ENCODE assay signal across 16 mouse cellular contexts in genomic region chr8:78254374-78254773, GRCm38 (mm10). TPM values are rescaled to one million over a fixed set of nuclear protein-coding genes. Genes with fewer than 3 reads are reported as not detected.
DNase-seq lines count a peak whose midpoint lies in the region; ATAC-seq lines count a peak whose summit lies in the region.
"Had no signal": no experiment of that assay in that cellular context is flagged by ENCODE, and none has a peak within 500 bp of the region (broad histone marks: within the 10 kb centered on the region; RNA-seq: fewer than 3 reads in every experiment).

No protein-coding gene starts in this region.

- no peak overlapping the region for H3K4me3 ChIP-seq in forebrain, embryonic 16.5 days (replicated peaks; ENCODE audit: low read length)
- no peak overlapping the region for H3K4me3 ChIP-seq in forebrain, embryonic 15.5 days
- H3K4me3 ChIP-seq in midbrain, embryonic 13.5 days (replicated peaks): no peak overlapping the region
- H3K4me3 ChIP-seq in midbrain, embryonic 15.5 days: no peak overlapping the region
- H3K4me3 ChIP-seq: heart, adult 2 months had no signal

- H3K4me2 ChIP-seq in forebrain, embryonic 16.5 days (ENCODE audit: low read length): no peak overlapping the region
- H3K4me2 ChIP-seq in forebrain, embryonic 15.5 days (replicated peaks): no peak overlapping the region
- no peak overlapping the region for H3K4me2 ChIP-seq in midbrain, embryonic 13.5 days (replicated peaks)
- no peak overlapping the region for H3K4me2 ChIP-seq in midbrain, embryonic 15.5 days

- 69% methylated on average over 4 of the region's 4 CpGs for WGBS in forebrain, embryonic 16.5 days
- WGBS in forebrain, embryonic 15.5 days: 75% methylated on average over 4 of the region's 4 CpGs
- WGBS in midbrain, embryonic 13.5 days: 73% methylated on average over 4 of the region's 4 CpGs
- 74% methylated on average over 4 of the region's 4 CpGs for WGBS in midbrain, embryonic 15.5 days

- 0 out of 2 replicates have a peak, but pooled peaks have one; percentile 23 for ATAC-seq in forebrain, embryonic 16.5 days
- ATAC-seq in forebrain, embryonic 15.5 days (replicated peaks): no peak
- 0 out of 2 replicates have a peak, but pooled peaks have one; percentile 45 for ATAC-seq in midbrain, embryonic 13.5 days
- no peak for ATAC-seq in midbrain, embryonic 15.5 days (replicated peaks)
- peak; percentile 35 for ATAC-seq in megakaryocyte, adult 5-6 weeks (ENCODE audit: poor library complexity, severe bottlenecking)
- ATAC-seq: lung, postnatal 0 days had no signal

- H3K36me3 ChIP-seq in forebrain, embryonic 16.5 days (ENCODE audit: control insufficient read depth, insufficient read depth): no peaks in the 10 kb centered on the region
- no peaks in the 10 kb centered on the region for H3K36me3 ChIP-seq in forebrain, embryonic 15.5 days
- no peaks in the 10 kb centered on the region for H3K36me3 ChIP-seq in midbrain, embryonic 13.5 days
- H3K36me3 ChIP-seq in midbrain, embryonic 15.5 days (replicated peaks): no peaks in the 10 kb centered on the region

- peak; percentile 32 for DNase-seq in cerebellum, adult 9-10 months
- no peak for DNase-seq in ovary, postnatal 14 days (ENCODE audit: low spot score)
- no peak for DNase-seq in embryo, embryonic 9.5 days (ENCODE audit: extremely low spot score)
- DNase-seq: heart, adult 2 months; kidney, adult 9 months; liver; thymus, adult 2 months had no signal

- no peaks in the 10 kb centered on the region; the same call in 1 of the 2 replicates for H3K4me1 ChIP-seq in forebrain, embryonic 16.5 days (replicated peaks; ENCODE audit: control insufficient read depth, insufficient read depth, low read length)
- H3K4me1 ChIP-seq in forebrain, embryonic 15.5 days: no peaks in the 10 kb centered on the region
- no peaks in the 10 kb centered on the region for H3K4me1 ChIP-seq in midbrain, embryonic 13.5 days (replicated peaks)
- H3K4me1 ChIP-seq in midbrain, embryonic 15.5 days: no peaks in the 10 kb centered on the region

- H3K9me3 ChIP-seq in forebrain, embryonic 16.5 days (ENCODE audit: control insufficient read depth, low read length): no peaks in the 10 kb centered on the region
- no peaks in the 10 kb centered on the region for H3K9me3 ChIP-seq in forebrain, embryonic 15.5 days
- no peaks in the 10 kb centered on the region for H3K9me3 ChIP-seq in midbrain, embryonic 13.5 days
- H3K9me3 ChIP-seq in midbrain, embryonic 15.5 days: no peaks in the 10 kb centered on the region

- no peak overlapping the region for H3K9ac ChIP-seq in forebrain, embryonic 16.5 days (replicated peaks; ENCODE audit: low read depth, low read length)
- H3K9ac ChIP-seq in forebrain, embryonic 15.5 days (replicated peaks): no peak overlapping the region
- no peak overlapping the region for H3K9ac ChIP-seq in midbrain, embryonic 13.5 days (replicated peaks)
- H3K9ac ChIP-seq in midbrain, embryonic 15.5 days: no peak overlapping the region

- no peak overlapping the region for H3K27ac ChIP-seq in forebrain, embryonic 16.5 days (ENCODE audit: low read length)
- H3K27ac ChIP-seq in forebrain, embryonic 15.5 days (replicated peaks): no peak overlapping the region
- H3K27ac ChIP-seq in midbrain, embryonic 13.5 days: no peak overlapping the region
- no peak overlapping the region for H3K27ac ChIP-seq in midbrain, embryonic 15.5 days
- H3K27ac ChIP-seq: heart, adult 2 months had no signal

- H3K27me3 ChIP-seq in forebrain, embryonic 16.5 days (replicated peaks; ENCODE audit: control insufficient read depth, insufficient read depth, low read length): no peaks in the 10 kb centered on the region
- no peaks in the 10 kb centered on the region for H3K27me3 ChIP-seq in forebrain, embryonic 15.5 days
- H3K27me3 ChIP-seq in midbrain, embryonic 13.5 days: no peaks in the 10 kb centered on the region
- no peaks in the 10 kb centered on the region for H3K27me3 ChIP-seq in midbrain, embryonic 15.5 days (replicated peaks)

RNA-seq across cellular contexts. Expression of gene Ttc29, which starts 41.3 kb away (rescaled TPM):
- polyA plus RNA-seq in forebrain, embryonic 16.5 days (2015; fragmentation: Nextera tagmentation; extraction: Ambion mirVana): 0.32 and 0.65 TPM in 2 replicates
- polyA plus RNA-seq in forebrain, embryonic 15.5 days (2015; fragmentation: Nextera tagmentation; extraction: Ambion mirVana): 0.70 and 1.9 TPM in 2 replicates
- 0.28 and 0.38 TPM in 2 replicates for polyA plus RNA-seq in midbrain, embryonic 13.5 days (2015; fragmentation: Nextera tagmentation; extraction: Ambion mirVana)
- 0.98 TPM in 2 replicates for polyA plus RNA-seq in midbrain, embryonic 15.5 days (2015; fragmentation: Nextera tagmentation; extraction: Ambion mirVana)
- not detected in 2 replicates for total RNA-seq in megakaryocyte, adult 5-6 weeks (2015)
- not detected in 2 replicates for total RNA-seq in megakaryocyte, adult 5-6 weeks (2017)
- total RNA-seq: adrenal gland, postnatal 4 days; heart, adult 2 months; heart, postnatal 25 days; left cerebral cortex, adult 18-20 months had no signal
- polyA plus RNA-seq: thymus, adult 2 months had no signal

Comparison
In these comparisons a context has a peak if more than half of its experiments do, and no peak if none do; other contexts are left out.
1. ATAC-seq: peak in forebrain, embryonic 16.5 days (single experiment), midbrain, embryonic 13.5 days (single experiment) and megakaryocyte, adult 5-6 weeks (single experiment); none in forebrain, embryonic 15.5 days (single experiment) and midbrain, embryonic 15.5 days (single experiment).